ENCODE assay signal across 8 mouse cellular contexts in the genomic region with DNA sequence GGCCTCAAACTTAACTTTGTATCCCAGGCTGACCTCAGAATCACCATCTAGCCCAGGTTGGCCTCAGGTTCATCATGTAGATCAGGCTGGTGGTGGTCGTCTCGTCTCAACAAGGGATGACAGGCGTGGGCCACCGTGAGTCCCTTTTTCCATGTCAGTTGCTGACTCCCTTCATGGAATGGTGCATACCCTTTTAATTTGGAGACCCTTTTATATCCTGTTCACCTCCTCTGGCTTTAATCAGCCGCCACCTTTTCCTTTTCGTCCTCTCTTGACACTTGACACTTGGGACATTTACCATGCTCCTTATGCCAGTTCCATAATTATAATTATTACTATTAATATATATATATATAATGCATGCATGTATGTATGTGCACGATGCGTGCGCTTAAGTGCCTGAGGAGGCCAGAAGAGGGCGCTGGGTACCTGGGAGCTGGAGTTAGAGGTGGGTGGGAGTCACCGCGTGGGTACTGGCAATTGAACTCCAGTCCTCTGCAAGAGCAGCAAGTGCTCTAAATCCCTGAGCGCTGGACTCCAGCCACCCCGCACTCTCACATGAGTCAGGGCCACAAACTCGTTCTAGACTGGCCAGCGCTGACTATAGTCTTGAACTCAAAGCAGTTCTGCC. TPM values are rescaled to one million over a fixed set of nuclear protein-coding genes. Genes with fewer than 3 reads are reported as not detected.
A peak's percentile ranks its signal among the peaks of the same experiment; 100 is the strongest.
DNase-seq lines count a peak whose midpoint lies in the region; ATAC-seq and TF ChIP-seq lines count a peak whose summit lies in the region.

No protein-coding gene starts in this region.

- H3K27ac ChIP-seq in neural tube, embryonic 11.5 days (ENCODE audit: low read depth, low read length): no peak overlapping the region
- 0 out of 2 replicates have a peak overlapping the region, but pooled peaks have one; percentile 81 for H3K27ac ChIP-seq in hindbrain, postnatal 0 days
- no peak overlapping the region for H3K27ac ChIP-seq in midbrain, postnatal 0 days (ENCODE audit: low read depth, low read length)

- 0 out of 2 replicates have a peak, but pooled peaks cover 2% of the 10 kb centered on the region for H3K4me1 ChIP-seq in neural tube, embryonic 11.5 days (ENCODE audit: control insufficient read depth, insufficient read depth, low read length)
- H3K4me1 ChIP-seq in hindbrain, postnatal 0 days (ENCODE audit: insufficient read depth, low read length): no peaks in the 10 kb centered on the region
- H3K4me1 ChIP-seq in midbrain, postnatal 0 days (ENCODE audit: insufficient read depth, low read length): no peaks in the 10 kb centered on the region

- TF ChIP-seq CTCF in hindbrain, postnatal 0 days (IDR thresholded peaks at IDR 0.05; ENCODE audit: low read depth): peak; percentile 31
- peak; percentile 50 for TF ChIP-seq CTCF in midbrain, postnatal 0 days (IDR thresholded peaks at IDR 0.05)

- ATAC-seq in neural tube, embryonic 11.5 days (ENCODE audit: insufficient read depth, low FRiP score, low TSS enrichment): 0 out of 2 replicates have a peak, but pooled peaks have one; percentile 7
- no peak for ATAC-seq in hindbrain, postnatal 0 days
- ATAC-seq in midbrain, postnatal 0 days (ENCODE audit: low FRiP score): no peak

- H3K36me3 ChIP-seq in neural tube, embryonic 11.5 days (ENCODE audit: control insufficient read depth, insufficient read depth, low read length): no peaks in the 10 kb centered on the region; the same call in 1 of the 2 replicates
- H3K36me3 ChIP-seq in hindbrain, postnatal 0 days (ENCODE audit: insufficient read depth, low read length): no peaks in the 10 kb centered on the region
- H3K36me3 ChIP-seq in midbrain, postnatal 0 days (ENCODE audit: insufficient read depth, low read length): no peaks in the 10 kb centered on the region

- H3K4me3 ChIP-seq in neural tube, embryonic 11.5 days (ENCODE audit: low read depth, low read length): peak overlapping the region; percentile 65
- peak overlapping the region; percentile 72 for H3K4me3 ChIP-seq in hindbrain, postnatal 0 days (ENCODE audit: low read length)
- peak overlapping the region; percentile 79 for H3K4me3 ChIP-seq in midbrain, postnatal 0 days (ENCODE audit: low read depth, low read length)

- peak overlapping the region; percentile 49 for H3K4me2 ChIP-seq in neural tube, embryonic 11.5 days (ENCODE audit: low read depth)
- peak overlapping the region; percentile 79 for H3K4me2 ChIP-seq in hindbrain, postnatal 0 days (ENCODE audit: low read depth, low read length)
- H3K4me2 ChIP-seq in midbrain, postnatal 0 days (ENCODE audit: low read depth, low read length, poor library complexity, severe bottlenecking): peak overlapping the region; percentile 73

- 0 out of 2 replicates have a peak, but pooled peaks cover 4% of the 10 kb centered on the region for H3K9me3 ChIP-seq in neural tube, embryonic 11.5 days (ENCODE audit: control insufficient read depth, low read length)
- no peaks in the 10 kb centered on the region for H3K9me3 ChIP-seq in hindbrain, postnatal 0 days (ENCODE audit: low read length)
- no peaks in the 10 kb centered on the region for H3K9me3 ChIP-seq in midbrain, postnatal 0 days (ENCODE audit: low read length)

- no peaks in the 10 kb centered on the region for H3K27me3 ChIP-seq in neural tube, embryonic 11.5 days (ENCODE audit: control insufficient read depth, insufficient read depth, low read length)
- H3K27me3 ChIP-seq in hindbrain, postnatal 0 days (ENCODE audit: insufficient read depth, low read length): no peaks in the 10 kb centered on the region
- H3K27me3 ChIP-seq in midbrain, postnatal 0 days (ENCODE audit: insufficient read depth, low read length): no peaks in the 10 kb centered on the region

- WGBS in neural tube, embryonic 11.5 days: 80% methylated on average over 16 of the region's 16 CpGs
- 75% methylated on average over 16 of the region's 16 CpGs for WGBS in hindbrain, postnatal 0 days
- WGBS in midbrain, postnatal 0 days: 76% methylated on average over 16 of the region's 16 CpGs

- peak; percentile 29 for DNase-seq in adrenal gland, postnatal 25 days
- no peak for DNase-seq in adrenal gland, adult 2 months
- DNase-seq in neural tube, embryonic 11.5 days (ENCODE audit: low spot score): no peak
- DNase-seq in neural tube, embryonic 10.5 days (ENCODE audit: extremely low spot score, low spot score): no peak
- no peak for DNase-seq in hindbrain, postnatal 0 days (ENCODE audit: low spot score)
- no peak for DNase-seq in midbrain, postnatal 0 days (ENCODE audit: low spot score)
- DNase-seq in ovary, adult 18-20 months (ENCODE audit: low spot score): no peak
- DNase-seq in layer of hippocampus, adult 9-10 months (ENCODE audit: low spot score): no peak

- peak overlapping the region; percentile 77 for H3K9ac ChIP-seq in neural tube, embryonic 11.5 days (ENCODE audit: low read length)
- H3K9ac ChIP-seq in hindbrain, postnatal 0 days (replicated peaks; ENCODE audit: low read length): peak overlapping the region; percentile 89; the same call in 1 of the 2 replicates
- peak overlapping the region; percentile 88 for H3K9ac ChIP-seq in midbrain, postnatal 0 days (replicated peaks; ENCODE audit: low read length, poor library complexity, severe bottlenecking)

RNA-seq across cellular contexts. Expression of gene Tpst1, which starts 7.0 kb away (rescaled TPM):
- total RNA-seq in adrenal gland, postnatal 25 days (2021): 48.5 and 55.1 TPM in 2 replicates
- total RNA-seq in adrenal gland, adult 2 months (2021): 10 to 100 TPM; 27.5 to 66.2 TPM
- polyA plus RNA-seq in adrenal gland, adult 2 months (2012; rRNA removed): 39.5 and 42.4 TPM in 2 replicates
- polyA plus RNA-seq in neural tube, embryonic 11.5 days (2014; fragmentation: Nextera tagmentation; extraction: Ambion mirVana): 57.0 and 63.1 TPM in 2 replicates
- total RNA-seq in hindbrain, postnatal 0 days (2014; rRNA removed): 35.6 and 38.1 TPM in 2 replicates
- 46.7 and 48.7 TPM in 2 replicates for polyA plus RNA-seq in hindbrain, postnatal 0 days (2015; fragmentation: Nextera tagmentation; extraction: Ambion mirVana)
- total RNA-seq in midbrain, postnatal 0 days (2014; rRNA removed): 37.1 and 46.5 TPM in 2 replicates
- polyA plus RNA-seq in midbrain, postnatal 0 days (2015; fragmentation: Nextera tagmentation; extraction: Ambion mirVana): 50.0 TPM in 2 replicates

RNA-seq across cellular contexts. Expression of gene Crcp, which starts 51.1 kb away (rescaled TPM):
- 43.9 and 48.0 TPM in 2 replicates for total RNA-seq in adrenal gland, postnatal 25 days (2021)
- 10 to 100 TPM; 33.6 to 43.0 TPM for total RNA-seq in adrenal gland, adult 2 months (2021)
- polyA plus RNA-seq in adrenal gland, adult 2 months (2012; rRNA removed): 6.6 and 10.2 TPM in 2 replicates
- polyA plus RNA-seq in neural tube, embryonic 11.5 days (2014; fragmentation: Nextera tagmentation; extraction: Ambion mirVana): 38.6 and 43.2 TPM in 2 replicates
- total RNA-seq in hindbrain, postnatal 0 days (2014; rRNA removed): 34.4 and 39.8 TPM in 2 replicates
- 73.7 and 83.0 TPM in 2 replicates for polyA plus RNA-seq in hindbrain, postnatal 0 days (2015; fragmentation: Nextera tagmentation; extraction: Ambion mirVana)
- total RNA-seq in midbrain, postnatal 0 days (2014; rRNA removed): 54.0 and 63.3 TPM in 2 replicates
- polyA plus RNA-seq in midbrain, postnatal 0 days (2015; fragmentation: Nextera tagmentation; extraction: Ambion mirVana): 86.8 and 90.9 TPM in 2 replicates

RNA-seq across cellular contexts. Expression of gene Asl, which starts 51.1 kb away (rescaled TPM):
- 116 and 167 TPM in 2 replicates for total RNA-seq in adrenal gland, postnatal 25 days (2021)
- 100 to 1,000 TPM in 1 of 2 experiments, 10 to 100 TPM in 1; 92.5 to 106 TPM for total RNA-seq in adrenal gland, adult 2 months (2021)
- 74.2 and 115 TPM in 2 replicates for polyA plus RNA-seq in adrenal gland, adult 2 months (2012; rRNA removed)
- polyA plus RNA-seq in neural tube, embryonic 11.5 days (2014; fragmentation: Nextera tagmentation; extraction: Ambion mirVana): 30.8 and 32.2 TPM in 2 replicates
- total RNA-seq in hindbrain, postnatal 0 days (2014; rRNA removed): 24.9 and 31.4 TPM in 2 replicates
- polyA plus RNA-seq in hindbrain, postnatal 0 days (2015; fragmentation: Nextera tagmentation; extraction: Ambion mirVana): 43.2 and 52.3 TPM in 2 replicates
- total RNA-seq in midbrain, postnatal 0 days (2014; rRNA removed): 34.0 and 39.1 TPM in 2 replicates
- polyA plus RNA-seq in midbrain, postnatal 0 days (2015; fragmentation: Nextera tagmentation; extraction: Ambion mirVana): 52.8 and 54.0 TPM in 2 replicates
